Mouse (Mus musculus): ENCODE data around the gene Cep170b. TPM values are rescaled to one million over a fixed set of nuclear protein-coding genes. Genes with fewer than 3 reads are reported as not detected.

Cep170b gene
- polyA plus RNA-seq, 1 experiment from 2014 or later, result 18.3 TPM

DNA sequence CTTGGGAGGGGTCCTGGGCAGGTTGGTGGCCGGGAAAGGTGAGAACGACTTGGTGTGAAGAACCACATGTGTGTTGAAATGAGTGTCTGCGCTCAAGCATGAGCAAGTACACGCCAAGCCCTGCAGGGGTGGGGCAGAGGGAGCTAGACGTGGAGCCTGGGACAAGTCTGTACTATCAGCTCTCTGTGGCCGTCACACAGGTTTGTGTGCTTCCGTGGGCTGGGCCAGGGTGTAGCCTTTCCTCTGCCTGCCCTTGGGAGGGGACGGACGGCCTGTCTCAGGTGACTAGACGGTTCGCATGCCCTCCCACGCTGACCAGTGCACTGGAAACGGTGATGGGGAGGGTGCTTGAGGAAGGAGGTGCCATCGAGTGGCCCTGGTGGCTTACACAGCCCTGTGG lies 10.6 kb downstream of the Cep170b start:
- WGBS, result 80% methylated on average over 14 of the region's 14 CpGs
- peaks cover 45% of the 10 kb centered on the region for H3K36me3 ChIP-seq (ENCODE audit: control insufficient read depth, insufficient read depth, low read length)
- H3K27ac ChIP-seq (ENCODE audit: low read depth), result no peak overlapping the region
- no peaks in the 10 kb centered on the region; the same call in 1 of the 2 replicates for H3K4me1 ChIP-seq (replicated peaks; ENCODE audit: control insufficient read depth, insufficient read depth, low read length)
- H3K4me2 ChIP-seq (ENCODE audit: low read length), result no peak overlapping the region
- no peaks in the 10 kb centered on the region for H3K27me3 ChIP-seq (replicated peaks; ENCODE audit: control insufficient read depth, insufficient read depth, low read length)
- no peak overlapping the region for H3K9ac ChIP-seq (ENCODE audit: low read length)
- ATAC-seq (replicated peaks; ENCODE audit: low FRiP score, low TSS enrichment, low read depth), result no peak
- DNase-seq (ENCODE audit: low spot score), result no peak
- no peak overlapping the region for H3K4me3 ChIP-seq (ENCODE audit: low read depth, low read length)
- H3K9me3 ChIP-seq (ENCODE audit: control insufficient read depth, low read length), result no peaks in the 10 kb centered on the region

- DNase-seq (ENCODE audit: low spot score) (no peak), ATAC-seq (replicated peaks; ENCODE audit: low FRiP score, low TSS enrichment, low read depth) (no peak)
- peaks cover 62% of the 10 kb centered on the region for H3K36me3 ChIP-seq (ENCODE audit: control insufficient read depth, insufficient read depth, low read length)
- no peaks in the 10 kb centered on the region for H3K4me1 ChIP-seq (replicated peaks; ENCODE audit: control insufficient read depth, insufficient read depth, low read length)
- no peak overlapping the region for H3K9ac ChIP-seq (ENCODE audit: low read length)
- WGBS, result 88% methylated on average over 10 of the region's 10 CpGs
- H3K4me2 ChIP-seq (ENCODE audit: low read length), result no peak overlapping the region
- H3K9me3 ChIP-seq (ENCODE audit: control insufficient read depth, low read length), result no peaks in the 10 kb centered on the region
- no peaks in the 10 kb centered on the region for H3K27me3 ChIP-seq (replicated peaks; ENCODE audit: control insufficient read depth, insufficient read depth, low read length)
- H3K27ac ChIP-seq (ENCODE audit: low read depth), result no peak overlapping the region
- H3K4me3 ChIP-seq (ENCODE audit: low read depth, low read length), result no peak overlapping the region
Measured at GRCm38 (mm10) chr12:112732591-112732990, 12.3 kb downstream of the Cep170b start.

DNA sequence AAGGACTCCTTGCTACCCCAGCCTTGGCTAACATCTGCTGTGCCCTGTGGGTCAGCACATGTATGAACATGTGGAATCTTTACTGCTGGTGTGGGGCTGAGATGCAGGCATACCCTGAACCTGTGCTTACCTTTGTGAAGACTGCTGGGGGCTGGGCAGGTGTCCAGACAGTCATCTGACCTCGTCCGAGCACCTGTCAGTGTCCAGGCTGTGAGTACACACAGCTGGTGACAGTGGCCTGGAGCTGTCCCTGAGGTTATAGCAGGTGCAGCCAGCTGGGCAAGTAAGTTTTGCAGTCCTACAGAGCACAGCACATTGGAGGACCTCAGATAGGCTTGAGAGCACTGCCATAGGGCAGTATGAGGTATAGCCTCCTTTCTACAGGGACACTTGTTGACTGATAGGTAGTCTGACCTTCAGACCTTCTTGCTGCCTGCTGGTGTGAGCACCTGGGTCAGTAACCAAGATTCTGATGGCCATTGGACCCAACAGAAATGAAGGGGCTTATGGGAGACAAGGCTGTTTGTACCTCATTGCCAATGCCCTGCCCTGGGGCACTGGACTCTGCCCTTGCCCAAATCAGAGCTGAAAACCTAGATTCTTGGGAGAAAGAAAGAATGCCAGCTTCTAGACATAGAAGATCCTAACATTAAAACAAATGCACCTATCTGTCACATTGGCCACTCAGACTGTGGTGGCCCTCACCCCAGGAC lies 14.0 kb downstream of the Cep170b start:
- 77% methylated on average over 2 of the region's 2 CpGs for WGBS
- H3K36me3 ChIP-seq (ENCODE audit: control insufficient read depth, insufficient read depth, low read length), result peaks cover 79% of the 10 kb centered on the region

GRCm38 (mm10) chr12:112734881-112735655 lies 14.8 kb downstream of the Cep170b start:
- WGBS, result 89% methylated on average over 19 of the region's 19 CpGs
- no peaks in the 10 kb centered on the region for H3K9me3 ChIP-seq (ENCODE audit: control insufficient read depth, low read length)
- H3K4me3 ChIP-seq (ENCODE audit: low read depth, low read length), result no peak overlapping the region
- no peak for ATAC-seq (replicated peaks; ENCODE audit: low FRiP score, low TSS enrichment, low read depth)
- H3K27ac ChIP-seq (ENCODE audit: low read depth), result no peak overlapping the region
- no peak for DNase-seq (ENCODE audit: low spot score)
- H3K27me3 ChIP-seq (replicated peaks; ENCODE audit: control insufficient read depth, insufficient read depth, low read length), result no peaks in the 10 kb centered on the region
- H3K4me1 ChIP-seq (replicated peaks; ENCODE audit: control insufficient read depth, insufficient read depth, low read length), result no peaks in the 10 kb centered on the region
- no peak overlapping the region for H3K9ac ChIP-seq (ENCODE audit: low read length)
- peaks cover 79% of the 10 kb centered on the region for H3K36me3 ChIP-seq (ENCODE audit: control insufficient read depth, insufficient read depth, low read length)
- H3K4me2 ChIP-seq (ENCODE audit: low read length), result no peak overlapping the region

More for the DNA sequence above, 14.0 kb downstream of the Cep170b start:
- no peak overlapping the region for H3K9ac ChIP-seq (ENCODE audit: low read length)
- no peaks in the 10 kb centered on the region for H3K27me3 ChIP-seq (replicated peaks; ENCODE audit: control insufficient read depth, insufficient read depth, low read length)
- H3K27ac ChIP-seq (ENCODE audit: low read depth), result no peak overlapping the region
- no peak overlapping the region for H3K4me3 ChIP-seq (ENCODE audit: low read depth, low read length)
- no peaks in the 10 kb centered on the region for H3K9me3 ChIP-seq (ENCODE audit: control insufficient read depth, low read length)
- no peak overlapping the region for H3K4me2 ChIP-seq (ENCODE audit: low read length)
- no peaks in the 10 kb centered on the region for H3K4me1 ChIP-seq (replicated peaks; ENCODE audit: control insufficient read depth, insufficient read depth, low read length)
- no peak for ATAC-seq (replicated peaks; ENCODE audit: low FRiP score, low TSS enrichment, low read depth)
- DNase-seq (ENCODE audit: low spot score), result no peak

GRCm38 (mm10) chr12:112735896-112736635 lies 15.8 kb downstream of the Cep170b start:
- H3K27me3 ChIP-seq (replicated peaks; ENCODE audit: control insufficient read depth, insufficient read depth, low read length), result no peaks in the 10 kb centered on the region
- WGBS, result 89% methylated on average over 29 of the region's 29 CpGs
- no peaks in the 10 kb centered on the region for H3K9me3 ChIP-seq (ENCODE audit: control insufficient read depth, low read length)
- H3K27ac ChIP-seq (ENCODE audit: low read depth), result no peak overlapping the region
- no peak overlapping the region for H3K4me2 ChIP-seq (ENCODE audit: low read length)
- H3K9ac ChIP-seq (ENCODE audit: low read length), result no peak overlapping the region
- H3K36me3 ChIP-seq (ENCODE audit: control insufficient read depth, insufficient read depth, low read length), result peaks cover 86% of the 10 kb centered on the region
- H3K4me1 ChIP-seq (replicated peaks; ENCODE audit: control insufficient read depth, insufficient read depth, low read length), result no peaks in the 10 kb centered on the region
- ATAC-seq (replicated peaks; ENCODE audit: low FRiP score, low TSS enrichment, low read depth) (no peak), DNase-seq (ENCODE audit: low spot score) (no peak)
- H3K4me3 ChIP-seq (ENCODE audit: low read depth, low read length), result no peak overlapping the region

DNA sequence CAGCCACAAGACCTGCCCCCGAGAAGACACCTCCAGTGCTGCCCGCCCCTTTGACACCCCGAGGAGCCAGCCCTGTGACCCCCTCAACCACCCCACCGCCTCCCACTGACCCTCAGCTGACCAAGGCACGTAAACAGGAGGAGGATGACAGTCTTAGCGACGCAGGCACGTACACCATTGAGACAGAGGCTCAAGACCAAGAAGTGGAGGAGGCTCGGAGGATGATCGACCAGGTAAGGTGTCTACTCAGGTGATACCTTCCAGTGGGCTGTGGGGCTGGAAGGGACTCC lies 16.3 kb downstream of the Cep170b start:
- WGBS, result 86% methylated on average over 10 of the region's 10 CpGs
- Histone ChIP-seq H3K9me3 (ENCODE audit: control insufficient read depth, low read length) (no peaks in the 10 kb centered on the region), H3K36me3 (ENCODE audit: control insufficient read depth, insufficient read depth, low read length) (peaks cover 82% of the 10 kb centered on the region)

GRCm38 (mm10) chr12:112737081-112737480 lies 16.8 kb downstream of the Cep170b start:
- Histone ChIP-seq H3K4me1 (replicated peaks; ENCODE audit: control insufficient read depth, insufficient read depth, low read length) (no peaks in the 10 kb centered on the region), H3K4me2 (ENCODE audit: low read length) (no peak overlapping the region), H3K27ac (ENCODE audit: low read depth) (no peak overlapping the region), H3K27me3 (replicated peaks; ENCODE audit: control insufficient read depth, insufficient read depth, low read length) (no peaks in the 10 kb centered on the region), H3K36me3 (ENCODE audit: control insufficient read depth, insufficient read depth, low read length) (peaks cover 77% of the 10 kb centered on the region), H3K9me3 (ENCODE audit: control insufficient read depth, low read length) (no peaks in the 10 kb centered on the region), H3K9ac (ENCODE audit: low read length) (no peak overlapping the region), H3K4me3 (ENCODE audit: low read depth, low read length) (no peak overlapping the region)
- 91% methylated on average over 7 of the region's 7 CpGs for WGBS
- no peak for DNase-seq (ENCODE audit: low spot score)
- ATAC-seq (replicated peaks; ENCODE audit: low FRiP score, low TSS enrichment, low read depth), result no peak

More for the DNA sequence above, 16.3 kb downstream of the Cep170b start:
- Histone ChIP-seq H3K4me3 (ENCODE audit: low read depth, low read length) (no peak overlapping the region), H3K4me1 (replicated peaks; ENCODE audit: control insufficient read depth, insufficient read depth, low read length) (no peaks in the 10 kb centered on the region), H3K27me3 (replicated peaks; ENCODE audit: control insufficient read depth, insufficient read depth, low read length) (no peaks in the 10 kb centered on the region), H3K9ac (ENCODE audit: low read length) (no peak overlapping the region), H3K27ac (ENCODE audit: low read depth) (no peak overlapping the region), H3K4me2 (ENCODE audit: low read length) (no peak overlapping the region)
- ATAC-seq (replicated peaks; ENCODE audit: low FRiP score, low TSS enrichment, low read depth) (no peak), DNase-seq (ENCODE audit: low spot score) (no peak)

- WGBS, result 92% methylated on average over 14 of the region's 14 CpGs
- Histone ChIP-seq H3K36me3 (ENCODE audit: control insufficient read depth, insufficient read depth, low read length) (peaks cover 71% of the 10 kb centered on the region), H3K4me2 (ENCODE audit: low read length) (no peak overlapping the region), H3K4me1 (replicated peaks; ENCODE audit: control insufficient read depth, insufficient read depth, low read length) (0 out of 2 replicates have a peak, but pooled peaks cover under 1% of the 10 kb centered on the region), H3K4me3 (ENCODE audit: low read depth, low read length) (no peak overlapping the region), H3K27me3 (replicated peaks; ENCODE audit: control insufficient read depth, insufficient read depth, low read length) (no peaks in the 10 kb centered on the region), H3K27ac (ENCODE audit: low read depth) (no peak overlapping the region), H3K9me3 (ENCODE audit: control insufficient read depth, low read length) (no peaks in the 10 kb centered on the region), H3K9ac (ENCODE audit: low read length) (no peak overlapping the region)
- ATAC-seq (replicated peaks; ENCODE audit: low FRiP score, low TSS enrichment, low read depth) (no peak), DNase-seq (ENCODE audit: low spot score) (no peak)
Measured at GRCm38 (mm10) chr12:112737761-112738160, 17.5 kb downstream of the Cep170b start.
